Mouse (Mus musculus): ENCODE measurements around the gene Kat6b. TPM values are rescaled to one million over a fixed set of nuclear protein-coding genes. Genes with fewer than 3 reads are reported as not detected.

Kat6b gene
- polyA plus RNA-seq, 1 experiment from 2014 or later: 25.7 TPM

GRCm38 (mm10) chr14:21545529-21545928 is 64.3 kb downstream of the Kat6b start:
- no peak overlapping the region for H3K4me3 ChIP-seq (replicated peaks; ENCODE audit: low read length)
- peaks cover 41% of the 10 kb centered on the region for H3K4me1 ChIP-seq (replicated peaks; ENCODE audit: control insufficient read depth, insufficient read depth, low read length)
- H3K27me3 ChIP-seq (ENCODE audit: control insufficient read depth, insufficient read depth, low read length): no peaks in the 10 kb centered on the region
- H3K4me2 ChIP-seq (replicated peaks): no peak overlapping the region
- no peaks in the 10 kb centered on the region for H3K9me3 ChIP-seq (ENCODE audit: control insufficient read depth, low read length)
- DNase-seq (ENCODE audit: low spot score) (no peak), ATAC-seq (ENCODE audit: low FRiP score) (no peak)
- H3K9ac ChIP-seq: no peak overlapping the region
- H3K27ac ChIP-seq: peak overlapping the region; percentile 11; the same call in 1 of the 2 replicates
- peaks cover 6% of the 10 kb centered on the region; the same call in 1 of the 2 replicates for H3K36me3 ChIP-seq (replicated peaks; ENCODE audit: control insufficient read depth, insufficient read depth)
- 60% methylated on average over 4 of the region's 4 CpGs for WGBS

- WGBS: 25% methylated on average over 3 of the region's 3 CpGs
- DNase-seq (ENCODE audit: low spot score): no peak
- ATAC-seq (ENCODE audit: low FRiP score): no peak
These were observed 65.1 kb downstream of the Kat6b start for GRCm38 (mm10) chr14:21546351-21546750.

GRCm38 (mm10) chr14:21547297-21547696 is 66.1 kb downstream of the Kat6b start:
- Histone ChIP-seq H3K9me3 (ENCODE audit: control insufficient read depth, low read length) (no peaks in the 10 kb centered on the region), H3K36me3 (replicated peaks; ENCODE audit: control insufficient read depth, insufficient read depth) (peaks cover 2% of the 10 kb centered on the region; the same call in 1 of the 2 replicates), H3K4me2 (replicated peaks) (no peak overlapping the region), H3K27me3 (ENCODE audit: control insufficient read depth, insufficient read depth, low read length) (no peaks in the 10 kb centered on the region), H3K4me1 (replicated peaks; ENCODE audit: control insufficient read depth, insufficient read depth, low read length) (peaks cover 46% of the 10 kb centered on the region), H3K9ac (no peak overlapping the region), H3K27ac (peak overlapping the region; percentile 11; the same call in 1 of the 2 replicates), H3K4me3 (replicated peaks; ENCODE audit: low read length) (no peak overlapping the region)
- DNase-seq (ENCODE audit: low spot score) (no peak), ATAC-seq (ENCODE audit: low FRiP score) (peak; percentile 27; the same call in 1 of the 2 replicates)
- 44% methylated on average over 7 of the region's 7 CpGs for WGBS

More at GRCm38 (mm10) chr14:21546351-21546750, 65.1 kb downstream of the Kat6b start:
- H3K27me3 ChIP-seq (ENCODE audit: control insufficient read depth, insufficient read depth, low read length): no peaks in the 10 kb centered on the region
- H3K36me3 ChIP-seq (replicated peaks; ENCODE audit: control insufficient read depth, insufficient read depth): peaks cover 6% of the 10 kb centered on the region; the same call in 1 of the 2 replicates
- H3K4me2 ChIP-seq (replicated peaks): no peak overlapping the region
- H3K9me3 ChIP-seq (ENCODE audit: control insufficient read depth, low read length): no peaks in the 10 kb centered on the region
- no peak overlapping the region for H3K9ac ChIP-seq
- H3K27ac ChIP-seq: peak overlapping the region; percentile 11
- peaks cover 41% of the 10 kb centered on the region for H3K4me1 ChIP-seq (replicated peaks; ENCODE audit: control insufficient read depth, insufficient read depth, low read length)
- no peak overlapping the region for H3K4me3 ChIP-seq (replicated peaks; ENCODE audit: low read length)

GRCm38 (mm10) chr14:21547965-21548364 is 66.7 kb downstream of the Kat6b start:
- H3K27ac ChIP-seq: 0 out of 2 replicates have a peak overlapping the region, but pooled peaks have one; percentile 11
- no peaks in the 10 kb centered on the region for H3K36me3 ChIP-seq (replicated peaks; ENCODE audit: control insufficient read depth, insufficient read depth)
- H3K9me3 ChIP-seq (ENCODE audit: control insufficient read depth, low read length): no peaks in the 10 kb centered on the region
- WGBS: 38% methylated on average over 3 of the region's 3 CpGs
- H3K4me2 ChIP-seq (replicated peaks): no peak overlapping the region
- DNase-seq (ENCODE audit: low spot score) (no peak), ATAC-seq (ENCODE audit: low FRiP score) (no peak)
- H3K9ac ChIP-seq: no peak overlapping the region
- no peak overlapping the region for H3K4me3 ChIP-seq (replicated peaks; ENCODE audit: low read length)
- H3K27me3 ChIP-seq (ENCODE audit: control insufficient read depth, insufficient read depth, low read length): no peaks in the 10 kb centered on the region
- peaks cover 48% of the 10 kb centered on the region for H3K4me1 ChIP-seq (replicated peaks; ENCODE audit: control insufficient read depth, insufficient read depth, low read length)

GRCm38 (mm10) chr14:21548952-21549607 is 67.8 kb downstream of the Kat6b start:
- WGBS: 89% methylated on average over 6 of the region's 6 CpGs
- H3K4me1 ChIP-seq (replicated peaks; ENCODE audit: control insufficient read depth, insufficient read depth, low read length): peaks cover 46% of the 10 kb centered on the region
- H3K27me3 ChIP-seq (ENCODE audit: control insufficient read depth, insufficient read depth, low read length): no peaks in the 10 kb centered on the region
- no peak overlapping the region for H3K9ac ChIP-seq
- no peak overlapping the region for H3K27ac ChIP-seq
- no peak overlapping the region for H3K4me3 ChIP-seq (replicated peaks; ENCODE audit: low read length)
- DNase-seq (ENCODE audit: low spot score): no peak
- H3K9me3 ChIP-seq (ENCODE audit: control insufficient read depth, low read length): no peaks in the 10 kb centered on the region
- ATAC-seq (ENCODE audit: low FRiP score): no peak
- no peak overlapping the region for H3K4me2 ChIP-seq (replicated peaks)
- no peaks in the 10 kb centered on the region for H3K36me3 ChIP-seq (replicated peaks; ENCODE audit: control insufficient read depth, insufficient read depth)

GRCm38 (mm10) chr14:21549608-21550115 is 68.4 kb downstream of the Kat6b start:
- Histone ChIP-seq H3K4me3 (replicated peaks; ENCODE audit: low read length) (no peak overlapping the region), H3K36me3 (replicated peaks; ENCODE audit: control insufficient read depth, insufficient read depth) (no peaks in the 10 kb centered on the region), H3K9ac (no peak overlapping the region), H3K4me1 (replicated peaks; ENCODE audit: control insufficient read depth, insufficient read depth, low read length) (peaks cover 46% of the 10 kb centered on the region), H3K27me3 (ENCODE audit: control insufficient read depth, insufficient read depth, low read length) (no peaks in the 10 kb centered on the region), H3K27ac (no peak overlapping the region), H3K9me3 (ENCODE audit: control insufficient read depth, low read length) (no peaks in the 10 kb centered on the region), H3K4me2 (replicated peaks) (no peak overlapping the region)
- 79% methylated on average over 6 of the region's 6 CpGs for WGBS
- ATAC-seq (ENCODE audit: low FRiP score) (no peak), DNase-seq (ENCODE audit: low spot score) (no peak)

- Histone ChIP-seq H3K36me3 (replicated peaks; ENCODE audit: control insufficient read depth, insufficient read depth) (no peaks in the 10 kb centered on the region), H3K9me3 (ENCODE audit: control insufficient read depth, low read length) (no peaks in the 10 kb centered on the region), H3K4me1 (replicated peaks; ENCODE audit: control insufficient read depth, insufficient read depth, low read length) (peaks cover 41% of the 10 kb centered on the region), H3K27me3 (ENCODE audit: control insufficient read depth, insufficient read depth, low read length) (no peaks in the 10 kb centered on the region), H3K27ac (no peak overlapping the region), H3K9ac (no peak overlapping the region), H3K4me2 (replicated peaks) (no peak overlapping the region), H3K4me3 (replicated peaks; ENCODE audit: low read length) (no peak overlapping the region)
- WGBS: 79% methylated on average over 7 of the region's 7 CpGs
- DNase-seq (ENCODE audit: low spot score) (no peak), ATAC-seq (ENCODE audit: low FRiP score) (no peak)
These were observed 69.3 kb downstream of the Kat6b start for GRCm38 (mm10) chr14:21550576-21550975.

GRCm38 (mm10) chr14:21551655-21552054 is 70.4 kb downstream of the Kat6b start:
- Histone ChIP-seq H3K4me2 (replicated peaks) (no peak overlapping the region), H3K36me3 (replicated peaks; ENCODE audit: control insufficient read depth, insufficient read depth) (no peaks in the 10 kb centered on the region), H3K27ac (no peak overlapping the region), H3K4me1 (replicated peaks; ENCODE audit: control insufficient read depth, insufficient read depth, low read length) (peaks cover 30% of the 10 kb centered on the region), H3K27me3 (ENCODE audit: control insufficient read depth, insufficient read depth, low read length) (no peaks in the 10 kb centered on the region), H3K9me3 (ENCODE audit: control insufficient read depth, low read length) (no peaks in the 10 kb centered on the region), H3K4me3 (replicated peaks; ENCODE audit: low read length) (no peak overlapping the region), H3K9ac (no peak overlapping the region)
- 88% methylated on average over 7 of the region's 7 CpGs for whole genome bisulfite sequencing
- DNase-seq (ENCODE audit: low spot score) (no peak), ATAC-seq (ENCODE audit: low FRiP score) (no peak)

- WGBS: 63% methylated on average over 8 of the region's 8 CpGs
- Histone ChIP-seq H3K36me3 (replicated peaks; ENCODE audit: control insufficient read depth, insufficient read depth) (no peaks in the 10 kb centered on the region), H3K9ac (no peak overlapping the region), H3K4me2 (replicated peaks) (no peak overlapping the region), H3K4me3 (replicated peaks; ENCODE audit: low read length) (no peak overlapping the region), H3K4me1 (replicated peaks; ENCODE audit: control insufficient read depth, insufficient read depth, low read length) (peaks cover 20% of the 10 kb centered on the region), H3K27ac (no peak overlapping the region), H3K9me3 (ENCODE audit: control insufficient read depth, low read length) (no peaks in the 10 kb centered on the region), H3K27me3 (ENCODE audit: control insufficient read depth, insufficient read depth, low read length) (no peaks in the 10 kb centered on the region)
- no peak for DNase-seq (ENCODE audit: low spot score)
- ATAC-seq (ENCODE audit: low FRiP score): no peak
These were observed 71.7 kb downstream of the Kat6b start for GRCm38 (mm10) chr14:21552958-21553357.
